Mouse (Mus musculus) kidney, embryonic 14.5 days (tissue): ENCODE measurements around the gene Gpcpd1. TPM values are rescaled to one million over a fixed set of nuclear protein-coding genes. Genes with fewer than 3 reads are reported as not detected.

Experiments used
- ATAC-seq: fragments of 200-750 bp; cut with Nextera tagmentation; 2 replicates; pipeline ENCODE4 v1.8.0; 2017; ENCODE audit warnings: moderate number of reproducible peaks, mild to moderate bottlenecking, moderate TSS enrichment, moderate library complexity; ENCODE audit not compliant: low FRiP score, low TSS enrichment
- H3K27ac ChIP-seq: fragments of 300-500 bp; sonication (generic); 2 replicates; pipeline ENCODE4 v1.5.1; 2014; ENCODE audit warnings: low read depth, mild to moderate bottlenecking, low read length, moderate library complexity, mixed read lengths
- H3K27me3 ChIP-seq: fragments of 300-500 bp; sonication (generic); 2 replicates; pipeline ENCODE4 v1.6.1; 2014; ENCODE audit warnings: mild to moderate bottlenecking, low read length; ENCODE audit not compliant: control insufficient read depth, insufficient read depth
- H3K36me3 ChIP-seq: fragments of 300-500 bp; sonication (generic); 2 replicates; pipeline ENCODE4 v1.6.1; 2014; ENCODE audit warnings: low read length, mixed read lengths; ENCODE audit not compliant: control insufficient read depth, insufficient read depth
- H3K4me1 ChIP-seq: fragments of 300-500 bp; sonication (generic); 2 replicates; pipeline ENCODE4 v1.6.1; 2014; ENCODE audit warnings: low read length, mixed read lengths; ENCODE audit not compliant: control insufficient read depth, insufficient read depth
- H3K4me2 ChIP-seq: fragments of 300-500 bp; sonication (generic); replicated peaks from 2 replicates; pipeline ENCODE4 v1.6.1; 2014; ENCODE audit warnings: low read depth, mild to moderate bottlenecking, low read length
- H3K4me3 ChIP-seq: fragments of 300-500 bp; sonication (generic); 2 replicates; pipeline ENCODE4 v1.5.1; 2014; ENCODE audit warnings: mild to moderate bottlenecking, low read length
- H3K9ac ChIP-seq: fragments of 300-500 bp; sonication (generic); 2 replicates; pipeline ENCODE4 v1.6.1; 2014; ENCODE audit warnings: low read depth, mild to moderate bottlenecking, low read length, moderate library complexity
- H3K9me3 ChIP-seq: fragments of 300-500 bp; sonication (generic); 2 replicates; pipeline ENCODE4 v1.6.1; 2016; ENCODE audit warnings: low read length; ENCODE audit not compliant: control insufficient read depth
- WGBS: fragments of 180-500 bp; shearing (Covaris S2); extraction: QIAGEN DNeasy Blood & Tissue Kit; methylation state at CpG from one replicate; pipeline ENCODE4 v1.1.7; 2014; 5-methylcytosine and 5-hydroxymethylcytosine counted together
- polyA plus RNA-seq: library from polyadenylated mRNA; unstranded; fragments of >200 nt; fragmentation: Nextera tagmentation; extraction: Ambion mirVana; gene quantifications from 2 replicates; pipeline ENCODE4 v1.2.1, GENCODE M21; 2014

Gene Gpcpd1
- polyA plus RNA-seq, 1 experiment from 2014 or later: 42.8 TPM

DNA sequence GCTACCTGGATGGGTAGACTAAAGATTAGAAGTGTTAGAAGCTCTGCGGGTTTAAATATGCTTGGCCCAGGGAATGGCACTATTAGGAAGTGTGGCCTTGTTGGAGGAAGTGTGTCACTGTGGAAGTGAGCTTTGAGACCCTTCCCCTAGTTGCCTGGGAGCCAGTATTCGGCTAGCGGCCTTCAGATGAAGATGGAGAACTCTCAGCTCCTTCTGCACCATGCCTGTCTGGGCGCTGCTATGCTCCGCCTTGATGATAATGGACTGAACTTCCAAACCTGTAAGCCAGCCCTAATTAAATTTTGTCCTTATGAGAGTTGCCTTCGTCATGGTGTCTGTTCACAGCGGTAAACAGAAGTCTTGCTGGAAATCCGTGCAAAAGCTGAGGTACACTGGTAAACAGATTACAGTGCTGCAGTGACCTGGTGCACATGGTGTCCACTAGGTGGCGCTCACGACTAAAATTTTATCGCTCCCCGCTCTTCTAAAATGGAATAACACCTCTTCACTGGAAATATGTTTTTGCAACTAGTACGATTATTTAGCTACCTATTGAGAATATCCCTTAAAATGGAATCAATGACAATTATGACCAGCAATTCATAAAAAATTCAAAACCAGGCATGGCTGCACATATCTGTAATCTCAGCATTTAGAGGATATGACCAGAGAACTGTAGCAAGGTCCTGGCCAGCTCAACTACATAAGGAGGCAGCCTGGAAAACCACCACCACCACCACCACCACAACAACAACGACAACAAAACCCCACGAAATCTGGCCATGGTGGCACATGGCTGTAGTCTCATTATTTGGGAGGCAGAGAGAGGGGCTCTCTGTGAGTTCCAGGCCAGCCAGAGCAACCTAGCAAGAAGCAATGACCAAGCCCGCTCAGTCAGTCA is 71.1 kb downstream of the Gpcpd1 start:
- Histone ChIP-seq H3K4me1 (no peaks in the 10 kb centered on the region), H3K4me2 (no peak overlapping the region), H3K4me3 (no peak overlapping the region), H3K9ac (no peak overlapping the region), H3K27me3 (0 out of 2 replicates have a peak, but pooled peaks cover 3% of the 10 kb centered on the region), H3K9me3 (no peaks in the 10 kb centered on the region), H3K36me3 (no peaks in the 10 kb centered on the region), H3K27ac (no peak overlapping the region)
- 36% methylated on average over 16 of the region's 16 CpGs for WGBS
- ATAC-seq: no peak

DNA sequence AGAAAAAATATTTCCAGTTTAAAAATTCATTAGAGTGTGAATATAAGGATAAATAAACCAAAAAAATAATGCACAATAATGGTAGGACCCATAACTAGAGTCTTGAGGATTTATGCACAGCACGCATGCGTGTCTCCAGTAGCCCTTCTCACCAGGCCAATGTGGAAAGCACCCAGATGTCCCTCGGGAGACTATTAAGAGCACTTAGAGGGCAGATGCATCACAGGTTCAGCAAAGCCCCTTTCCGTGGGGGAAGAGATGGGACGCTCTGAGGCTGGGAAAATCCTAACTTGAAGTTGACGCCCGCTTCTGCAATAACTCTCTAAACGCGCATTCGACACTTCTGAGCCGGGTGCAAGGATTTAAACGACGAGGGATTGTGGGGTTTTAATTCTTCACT is 71.9 kb downstream of the Gpcpd1 start:
- no peak overlapping the region for H3K4me3 ChIP-seq
- WGBS: 82% methylated on average over 13 of the region's 13 CpGs
- H3K36me3 ChIP-seq: no peaks in the 10 kb centered on the region
- no peaks in the 10 kb centered on the region for H3K9me3 ChIP-seq
- H3K27ac ChIP-seq: no peak overlapping the region
- no peaks in the 10 kb centered on the region for H3K4me1 ChIP-seq
- H3K4me2 ChIP-seq: no peak overlapping the region
- ATAC-seq: no peak
- 0 out of 2 replicates have a peak, but pooled peaks cover 3% of the 10 kb centered on the region for H3K27me3 ChIP-seq
- H3K9ac ChIP-seq: no peak overlapping the region

DNA sequence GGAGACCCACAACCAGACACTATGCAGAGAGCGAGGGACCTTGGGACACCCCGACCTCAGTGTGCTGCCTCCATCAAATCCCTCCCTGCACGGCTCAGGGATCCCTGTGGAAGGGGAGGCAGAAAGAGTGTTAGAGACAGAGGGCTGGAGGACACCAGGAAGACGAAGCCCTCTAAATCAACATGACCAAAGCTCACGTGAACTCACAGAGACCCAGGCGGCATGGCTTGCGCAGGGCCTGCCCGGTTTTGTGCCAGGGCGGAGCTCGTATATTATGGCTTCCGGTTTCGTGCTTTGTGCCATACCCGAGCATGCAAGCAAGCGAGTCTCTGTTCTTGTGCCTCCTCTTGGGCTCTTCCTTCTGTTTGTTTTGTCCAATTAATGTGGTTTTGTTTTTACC is 72.5 kb downstream of the Gpcpd1 start:
- Histone ChIP-seq H3K9me3 (no peaks in the 10 kb centered on the region), H3K9ac (no peak overlapping the region), H3K27ac (no peak overlapping the region), H3K36me3 (no peaks in the 10 kb centered on the region), H3K4me2 (no peak overlapping the region), H3K4me3 (no peak overlapping the region), H3K4me1 (no peaks in the 10 kb centered on the region), H3K27me3 (0 out of 2 replicates have a peak, but pooled peaks cover 3% of the 10 kb centered on the region)
- 84% methylated on average over 14 of the region's 14 CpGs for WGBS
- ATAC-seq: no peak

DNA sequence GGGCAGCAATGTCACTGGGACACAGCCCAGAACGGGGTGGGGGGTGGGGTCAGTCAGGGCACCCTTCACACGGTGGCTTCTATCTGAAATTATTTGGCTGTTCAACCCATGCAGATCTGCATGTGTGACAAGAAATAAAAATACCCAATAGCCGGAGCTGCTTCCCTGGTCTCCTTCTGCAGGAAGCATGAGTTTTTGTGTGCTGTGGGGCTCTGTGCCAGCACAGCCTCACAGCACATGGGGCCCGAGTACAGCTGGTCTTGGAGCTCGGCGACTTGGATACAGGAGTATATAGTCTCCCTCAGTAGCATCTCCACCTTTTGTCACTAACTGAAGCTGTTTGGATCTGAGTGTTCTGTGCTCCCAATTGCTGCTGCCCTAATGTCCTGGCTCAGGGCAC is 73.2 kb downstream of the Gpcpd1 start:
- no peak overlapping the region for H3K9ac ChIP-seq
- 66% methylated on average over 6 of the region's 6 CpGs for WGBS
- no peaks in the 10 kb centered on the region for H3K9me3 ChIP-seq
- no peak overlapping the region for H3K4me2 ChIP-seq
- ATAC-seq: no peak
- 0 out of 2 replicates have a peak, but pooled peaks cover 3% of the 10 kb centered on the region for H3K27me3 ChIP-seq
- no peaks in the 10 kb centered on the region for H3K36me3 ChIP-seq
- H3K27ac ChIP-seq: no peak overlapping the region
- no peaks in the 10 kb centered on the region for H3K4me1 ChIP-seq
- H3K4me3 ChIP-seq: no peak overlapping the region

DNA sequence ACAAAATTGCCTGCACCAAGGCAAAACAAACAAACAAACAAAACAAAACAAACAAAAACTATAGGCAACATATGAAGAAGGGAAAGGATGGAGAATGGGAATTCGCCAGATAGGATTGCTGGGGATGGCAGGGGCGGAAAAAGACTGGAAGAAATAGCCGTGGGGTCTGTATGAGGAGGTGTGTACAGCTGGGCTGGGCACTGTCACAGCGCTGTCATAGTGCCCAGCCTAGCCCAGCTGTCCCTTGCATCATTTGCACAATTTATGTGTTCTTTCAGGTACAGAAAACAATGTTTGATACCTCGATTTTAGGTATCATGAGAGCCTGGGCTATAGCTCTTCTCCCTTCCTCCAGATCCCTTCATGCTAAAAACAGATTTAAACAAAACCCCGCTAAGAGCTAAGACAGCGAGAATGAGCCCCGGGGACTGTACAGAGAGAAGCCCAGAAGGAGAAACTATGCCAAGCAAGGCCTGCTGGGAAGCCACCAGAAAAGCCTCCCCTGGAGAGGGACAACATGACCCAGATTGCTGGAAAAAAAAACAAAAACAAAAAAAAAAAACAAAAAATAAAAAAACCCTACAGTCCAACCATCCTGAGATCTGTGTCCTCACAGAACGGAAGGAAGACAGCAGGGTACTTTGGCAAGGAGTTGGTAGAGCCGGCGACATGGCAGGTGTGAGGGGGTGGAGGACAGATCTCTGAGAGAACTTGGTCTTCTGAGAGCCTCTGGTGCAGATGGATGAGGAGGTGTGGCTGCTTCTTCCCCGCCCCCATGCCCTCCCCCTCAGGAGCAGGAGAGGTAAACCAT is 74.0 kb downstream of the Gpcpd1 start:
- H3K27ac ChIP-seq: no peak overlapping the region
- H3K9me3 ChIP-seq: no peaks in the 10 kb centered on the region
- WGBS: 77% methylated on average over 12 of the region's 12 CpGs
- no peak overlapping the region for H3K4me3 ChIP-seq
- no peaks in the 10 kb centered on the region for H3K4me1 ChIP-seq
- H3K9ac ChIP-seq: no peak overlapping the region
- ATAC-seq: no peak
- no peaks in the 10 kb centered on the region for H3K36me3 ChIP-seq
- no peak overlapping the region for H3K4me2 ChIP-seq
- H3K27me3 ChIP-seq: 0 out of 2 replicates have a peak, but pooled peaks cover 3% of the 10 kb centered on the region

DNA sequence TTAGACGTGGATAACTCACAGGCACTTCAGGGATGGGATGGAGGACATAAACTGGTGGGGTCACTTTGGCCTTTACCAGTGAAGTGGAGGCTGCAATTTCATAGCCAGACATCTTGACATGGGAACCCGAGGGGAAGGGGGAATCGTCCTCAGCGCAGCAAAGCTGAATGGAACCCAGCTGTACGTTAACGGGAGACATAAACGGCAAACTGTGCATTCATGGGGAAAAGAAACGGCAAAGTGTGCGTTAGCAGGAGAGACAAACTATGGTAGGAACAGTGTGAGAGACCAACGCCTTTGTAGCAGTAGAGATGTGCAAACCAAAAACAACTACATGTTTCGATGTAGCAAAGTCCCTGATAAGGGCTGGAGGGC is 74.6 kb downstream of the Gpcpd1 start:
- H3K36me3 ChIP-seq: no peaks in the 10 kb centered on the region
- H3K4me1 ChIP-seq: no peaks in the 10 kb centered on the region
- no peak overlapping the region for H3K9ac ChIP-seq
- 76% methylated on average over 11 of the region's 11 CpGs for WGBS
- H3K27ac ChIP-seq: no peak overlapping the region
- H3K27me3 ChIP-seq: 0 out of 2 replicates have a peak, but pooled peaks cover 3% of the 10 kb centered on the region
- no peak overlapping the region for H3K4me2 ChIP-seq
- no peak for ATAC-seq
- no peaks in the 10 kb centered on the region for H3K9me3 ChIP-seq
- H3K4me3 ChIP-seq: no peak overlapping the region

DNA sequence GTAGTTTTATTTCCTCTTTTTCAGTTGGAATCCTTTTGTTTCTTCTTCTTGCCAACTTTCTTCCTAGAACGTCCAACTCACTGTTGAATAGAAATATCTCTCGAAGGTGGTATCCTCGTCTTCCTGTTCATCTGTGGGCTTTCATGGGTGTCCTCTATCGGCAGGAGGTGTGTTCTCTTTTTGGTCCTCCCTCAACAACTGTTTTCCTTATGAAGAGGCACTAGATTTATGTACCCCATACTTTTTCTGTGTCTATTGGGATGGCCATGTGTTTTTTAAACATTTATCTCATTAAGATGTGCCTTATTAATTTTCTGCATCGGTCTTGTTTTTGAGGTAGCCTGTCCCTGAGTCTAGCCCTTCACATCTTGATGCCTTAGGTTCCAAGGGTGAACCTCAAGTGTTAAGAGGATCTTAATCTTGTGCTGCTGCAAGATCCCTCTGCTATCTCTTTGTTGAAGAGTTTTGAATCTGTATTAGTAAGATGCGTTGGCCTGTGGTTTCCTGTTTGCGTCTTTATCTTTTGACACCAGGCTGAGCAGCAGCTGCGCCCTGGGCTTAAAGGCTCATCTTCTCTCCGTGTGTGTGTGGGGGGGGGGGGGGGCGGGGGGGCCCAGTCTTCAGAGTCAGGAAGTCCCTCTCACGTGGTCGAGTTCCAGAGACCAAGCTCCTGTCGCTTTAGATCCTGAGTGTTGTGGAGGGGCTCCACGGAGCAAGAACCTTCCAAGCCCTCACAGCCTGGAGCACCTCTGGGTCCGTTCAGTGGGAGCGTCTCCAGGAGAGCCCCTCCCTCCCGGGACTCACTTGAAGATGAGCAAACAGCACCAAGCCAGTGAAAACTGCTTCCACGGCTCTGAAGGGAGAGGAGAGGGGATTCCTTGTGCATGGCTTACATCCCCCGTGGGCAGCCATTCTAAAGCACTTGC is 75.2 kb downstream of the Gpcpd1 start:
- no peaks in the 10 kb centered on the region for H3K9me3 ChIP-seq
- no peak overlapping the region for H3K4me2 ChIP-seq
- ATAC-seq: no peak
- H3K4me1 ChIP-seq: no peaks in the 10 kb centered on the region
- no peak overlapping the region for H3K9ac ChIP-seq
- H3K27me3 ChIP-seq: 0 out of 2 replicates have a peak, but pooled peaks cover 3% of the 10 kb centered on the region
- H3K27ac ChIP-seq: no peak overlapping the region
- no peaks in the 10 kb centered on the region for H3K36me3 ChIP-seq
- WGBS: 48% methylated on average over 19 of the region's 19 CpGs
- H3K4me3 ChIP-seq: no peak overlapping the region

DNA sequence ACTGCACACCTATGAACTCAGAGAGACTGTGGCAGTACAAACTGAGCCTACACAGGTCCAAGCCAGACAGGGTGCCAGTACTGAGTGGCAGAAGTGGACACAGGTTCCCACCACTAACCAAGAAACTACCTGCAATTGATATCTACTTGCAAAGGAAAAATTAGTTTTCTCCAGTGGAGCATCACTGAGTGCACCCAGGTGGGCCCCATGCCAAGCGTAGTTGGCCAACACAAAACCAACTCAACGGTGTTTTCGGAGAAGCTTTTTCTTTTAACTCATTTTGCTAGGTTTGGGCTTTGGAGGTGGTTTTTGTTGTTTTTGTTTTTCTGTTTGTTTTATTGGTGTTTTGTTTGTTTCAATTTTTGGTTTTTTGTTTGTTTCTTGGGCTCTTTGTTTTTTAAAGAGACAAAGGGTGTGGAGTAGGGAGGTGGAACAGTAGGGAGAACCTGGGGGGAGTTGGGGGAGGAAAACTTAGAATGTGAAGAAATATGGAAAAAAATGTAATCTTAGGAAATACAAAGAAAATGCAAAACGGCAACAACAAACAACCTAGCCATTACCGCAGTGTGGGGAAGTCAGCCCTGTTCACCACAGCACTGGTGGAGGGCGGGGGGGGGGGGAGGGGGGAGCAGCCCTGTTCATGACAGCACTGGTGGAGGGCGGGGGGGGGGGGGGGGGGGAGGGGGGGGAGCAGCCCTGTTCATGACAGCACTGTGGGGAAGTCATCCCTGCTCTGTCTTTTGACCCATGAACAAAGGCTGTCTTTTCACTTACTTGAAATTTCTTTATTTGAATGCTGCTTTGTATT is 76.3 kb downstream of the Gpcpd1 start:
- Histone ChIP-seq H3K9me3 (no peaks in the 10 kb centered on the region), H3K4me2 (no peak overlapping the region), H3K36me3 (no peaks in the 10 kb centered on the region), H3K27me3 (0 out of 2 replicates have a peak, but pooled peaks cover 3% of the 10 kb centered on the region), H3K4me3 (no peak overlapping the region), H3K27ac (no peak overlapping the region), H3K4me1 (no peaks in the 10 kb centered on the region), H3K9ac (no peak overlapping the region)
- 91% methylated on average over 5 of the region's 7 CpGs for WGBS
- ATAC-seq: no peak
